8 mouse cellular contexts compared by ENCODE assay signal in the genomic region with DNA sequence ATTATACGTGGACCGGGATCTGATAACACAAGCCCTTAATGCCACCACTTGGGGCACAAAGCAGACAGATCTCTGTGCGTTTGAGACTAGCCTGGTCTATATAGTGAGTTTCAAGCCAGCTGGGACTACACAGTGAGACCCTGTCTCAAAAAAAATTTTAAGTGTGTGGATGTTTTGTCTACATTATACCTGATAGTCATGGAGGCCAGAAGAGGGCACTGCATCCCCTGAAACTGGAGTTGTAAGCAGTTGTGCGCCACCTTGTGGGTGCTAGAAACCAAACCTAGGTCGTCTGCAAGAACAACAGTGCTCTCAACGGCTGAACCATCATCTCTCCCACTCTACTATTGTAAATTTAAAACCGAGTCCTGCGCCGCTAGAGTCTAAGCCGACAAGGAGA. TPM values are rescaled to one million over a fixed set of nuclear protein-coding genes. Genes with fewer than 3 reads are reported as not detected.
DNase-seq lines count a peak whose midpoint lies in the region; ATAC-seq lines count a peak whose summit lies in the region.

No protein-coding gene starts in this region.

- 24% methylated on average over 10 of the region's 10 CpGs for WGBS in embryonic facial prominence, embryonic 11.5 days
- WGBS in heart, embryonic 10.5 days, result 23% methylated on average over 10 of the region's 10 CpGs
- 33% methylated on average over 10 of the region's 10 CpGs for whole genome bisulfite sequencing in kidney, embryonic 14.5 days
- 27% methylated on average over 10 of the region's 10 CpGs for WGBS in liver, embryonic 13.5 days (ENCODE audit: insufficient replicate concordance)
- 32% methylated on average over 10 of the region's 10 CpGs for WGBS in stomach, embryonic 15.5 days

- H3K36me3 ChIP-seq in embryonic facial prominence, embryonic 11.5 days (replicated peaks; ENCODE audit: control insufficient read depth, insufficient read depth, low read depth, low read length), result no peaks in the 10 kb centered on the region
- H3K36me3 ChIP-seq in heart, embryonic 10.5 days, result no peaks in the 10 kb centered on the region
- H3K36me3 ChIP-seq in kidney, embryonic 14.5 days (ENCODE audit: control insufficient read depth, insufficient read depth, low read length), result no peaks in the 10 kb centered on the region
- no peaks in the 10 kb centered on the region for H3K36me3 ChIP-seq in liver, embryonic 13.5 days
- H3K36me3 ChIP-seq in stomach, embryonic 15.5 days, result 0 out of 2 replicates have a peak, but pooled peaks cover 3% of the 10 kb centered on the region

- no peak overlapping the region for H3K9ac ChIP-seq in embryonic facial prominence, embryonic 11.5 days (replicated peaks; ENCODE audit: low read length)
- H3K9ac ChIP-seq in kidney, embryonic 14.5 days (ENCODE audit: low read depth, low read length), result 0 out of 2 replicates have a peak overlapping the region, but pooled peaks have one; percentile 72
- H3K9ac ChIP-seq in liver, embryonic 13.5 days, result no peak overlapping the region
- H3K9ac ChIP-seq in stomach, embryonic 15.5 days, result no peak overlapping the region

- no peak overlapping the region for H3K4me2 ChIP-seq in embryonic facial prominence, embryonic 11.5 days (ENCODE audit: low read depth, low read length)
- H3K4me2 ChIP-seq in kidney, embryonic 14.5 days (replicated peaks; ENCODE audit: low read depth, low read length), result peak overlapping the region; percentile 89
- peak overlapping the region; percentile 92 for H3K4me2 ChIP-seq in liver, embryonic 13.5 days
- H3K4me2 ChIP-seq in stomach, embryonic 15.5 days, result peak overlapping the region; percentile 77

- H3K9me3 ChIP-seq in embryonic facial prominence, embryonic 11.5 days (replicated peaks; ENCODE audit: control insufficient read depth, low read length), result no peaks in the 10 kb centered on the region
- H3K9me3 ChIP-seq in heart, embryonic 10.5 days, result no peaks in the 10 kb centered on the region
- H3K9me3 ChIP-seq in kidney, embryonic 14.5 days (ENCODE audit: control insufficient read depth, low read length), result peaks cover 6% of the 10 kb centered on the region; the same call in 1 of the 2 replicates
- 0 out of 2 replicates have a peak, but pooled peaks cover 4% of the 10 kb centered on the region for H3K9me3 ChIP-seq in liver, embryonic 13.5 days (replicated peaks)
- 0 out of 2 replicates have a peak, but pooled peaks cover 3% of the 10 kb centered on the region for H3K9me3 ChIP-seq in stomach, embryonic 15.5 days

- H3K4me3 ChIP-seq in embryonic facial prominence, embryonic 11.5 days (ENCODE audit: low read depth, low read length), result no peak overlapping the region
- H3K4me3 ChIP-seq in heart, embryonic 10.5 days, result peak overlapping the region; percentile 73
- peak overlapping the region; percentile 84; the same call in 1 of the 2 replicates for H3K4me3 ChIP-seq in kidney, embryonic 14.5 days (ENCODE audit: low read length)
- peak overlapping the region; percentile 70 for H3K4me3 ChIP-seq in liver, embryonic 13.5 days (replicated peaks)
- H3K4me3 ChIP-seq in stomach, embryonic 15.5 days (replicated peaks), result peak overlapping the region; percentile 93

- peak; percentile 92 for DNase-seq in CD4-positive, CD25-positive, alpha-beta regulatory T cell, adult 2 months (ENCODE audit: low read depth, low spot score)
- peak; percentile 58 to 74 for DNase-seq in adrenal gland, postnatal 36 days
- peak; percentile 84 for DNase-seq in embryonic facial prominence, embryonic 11.5 days (ENCODE audit: low spot score)
- peak; percentile 88 for DNase-seq in heart, embryonic 10.5 days (ENCODE audit: low spot score)
- DNase-seq in liver, embryonic 13.5 days, result peak; percentile 66
- DNase-seq in naive thymus-derived CD4-positive, alpha-beta T cell, adult 2 months (ENCODE audit: low read depth), result peak; percentile 89

- no peaks in the 10 kb centered on the region for H3K27me3 ChIP-seq in embryonic facial prominence, embryonic 11.5 days (ENCODE audit: control insufficient read depth, insufficient read depth, low read length)
- no peaks in the 10 kb centered on the region for H3K27me3 ChIP-seq in heart, embryonic 10.5 days (ENCODE audit: insufficient read depth, poor library complexity, severe bottlenecking)
- H3K27me3 ChIP-seq in kidney, embryonic 14.5 days (ENCODE audit: control insufficient read depth, insufficient read depth, low read length), result no peaks in the 10 kb centered on the region
- no peaks in the 10 kb centered on the region for H3K27me3 ChIP-seq in liver, embryonic 13.5 days
- H3K27me3 ChIP-seq in stomach, embryonic 15.5 days (replicated peaks), result no peaks in the 10 kb centered on the region

- H3K27ac ChIP-seq in embryonic facial prominence, embryonic 11.5 days (replicated peaks; ENCODE audit: low read depth, low read length), result no peak overlapping the region
- H3K27ac ChIP-seq in heart, embryonic 10.5 days, result 0 out of 2 replicates have a peak overlapping the region, but pooled peaks have one; percentile 42
- no peak overlapping the region for H3K27ac ChIP-seq in kidney, embryonic 14.5 days (ENCODE audit: low read depth, low read length)
- H3K27ac ChIP-seq in liver, embryonic 13.5 days, result no peak overlapping the region
- no peak overlapping the region for H3K27ac ChIP-seq in stomach, embryonic 15.5 days

- H3K4me1 ChIP-seq in embryonic facial prominence, embryonic 11.5 days (ENCODE audit: control insufficient read depth, insufficient read depth, low read length), result no peaks in the 10 kb centered on the region
- H3K4me1 ChIP-seq in heart, embryonic 10.5 days, result peaks cover 11% of the 10 kb centered on the region
- peaks cover 7% of the 10 kb centered on the region; the same call in 1 of the 2 replicates for H3K4me1 ChIP-seq in kidney, embryonic 14.5 days (ENCODE audit: control insufficient read depth, insufficient read depth, low read length)
- peaks cover 15% of the 10 kb centered on the region for H3K4me1 ChIP-seq in liver, embryonic 13.5 days (replicated peaks)
- H3K4me1 ChIP-seq in stomach, embryonic 15.5 days, result peaks cover 5% of the 10 kb centered on the region

- ATAC-seq in embryonic facial prominence, embryonic 11.5 days (replicated peaks; ENCODE audit: insufficient number of reproducible peaks, low FRiP score, low TSS enrichment, low read depth), result peak; percentile 26; the same call in 1 of the 2 replicates
- ATAC-seq in kidney, embryonic 14.5 days (ENCODE audit: low FRiP score, low TSS enrichment), result 0 out of 2 replicates have a peak, but pooled peaks have one; percentile 37
- no peak for ATAC-seq in liver, embryonic 13.5 days (ENCODE audit: low read depth)
- ATAC-seq in stomach, embryonic 15.5 days (ENCODE audit: insufficient read depth, low FRiP score, low read depth), result no peak

RNA-seq across cellular contexts. Expression of gene Cep164, which starts 0.6 kb away (rescaled TPM):
- 10 to 100 TPM; 11.6 to 12.2 TPM for total RNA-seq in adrenal gland, postnatal 36 days (2021)
- polyA plus RNA-seq in embryonic facial prominence, embryonic 11.5 days (2014; fragmentation: Nextera tagmentation; extraction: Ambion mirVana), result 21.7 and 22.0 TPM in 2 replicates
- 15.9 and 16.9 TPM in 2 replicates for polyA plus RNA-seq in heart, embryonic 10.5 days (2016; fragmentation: Nextera tagmentation; extraction: Ambion mirVana)
- polyA plus RNA-seq in kidney, embryonic 14.5 days (2014; fragmentation: Nextera tagmentation; extraction: Ambion mirVana), result 24.3 and 30.8 TPM in 2 replicates
- polyA plus RNA-seq in liver, embryonic 13.5 days (2015; fragmentation: Nextera tagmentation; extraction: Ambion mirVana), result 5.1 and 6.0 TPM in 2 replicates
- 24.7 and 25.6 TPM in 2 replicates for polyA plus RNA-seq in stomach, embryonic 15.5 days (2015; fragmentation: Nextera tagmentation; extraction: Ambion mirVana)

RNA-seq across cellular contexts. Expression of gene Bace1, which starts 9.3 kb away (rescaled TPM):
- total RNA-seq in adrenal gland, postnatal 36 days (2021), result 10 to 100 TPM; 24.3 to 32.0 TPM
- polyA plus RNA-seq in embryonic facial prominence, embryonic 11.5 days (2014; fragmentation: Nextera tagmentation; extraction: Ambion mirVana), result 17.8 and 22.8 TPM in 2 replicates
- 17.6 and 19.4 TPM in 2 replicates for polyA plus RNA-seq in heart, embryonic 10.5 days (2016; fragmentation: Nextera tagmentation; extraction: Ambion mirVana)
- polyA plus RNA-seq in kidney, embryonic 14.5 days (2014; fragmentation: Nextera tagmentation; extraction: Ambion mirVana), result 23.4 and 36.2 TPM in 2 replicates
- 5.1 and 6.8 TPM in 2 replicates for polyA plus RNA-seq in liver, embryonic 13.5 days (2015; fragmentation: Nextera tagmentation; extraction: Ambion mirVana)
- polyA plus RNA-seq in stomach, embryonic 15.5 days (2015; fragmentation: Nextera tagmentation; extraction: Ambion mirVana), result 28.3 and 28.5 TPM in 2 replicates

Comparison
In these comparisons a context has a peak if more than half of its experiments do, and no peak if none do; other contexts are left out.
1. ATAC-seq: peak in embryonic facial prominence, embryonic 11.5 days (single experiment) and kidney, embryonic 14.5 days (single experiment); none in liver, embryonic 13.5 days (single experiment) and stomach, embryonic 15.5 days (single experiment).
2. Peak in every context shown above with its lines, with median percentiles within 50 percentile points of each other: DNase-seq.